Mouse (Mus musculus): Measurements from ENCODE around the gene Glg1.

DNA sequence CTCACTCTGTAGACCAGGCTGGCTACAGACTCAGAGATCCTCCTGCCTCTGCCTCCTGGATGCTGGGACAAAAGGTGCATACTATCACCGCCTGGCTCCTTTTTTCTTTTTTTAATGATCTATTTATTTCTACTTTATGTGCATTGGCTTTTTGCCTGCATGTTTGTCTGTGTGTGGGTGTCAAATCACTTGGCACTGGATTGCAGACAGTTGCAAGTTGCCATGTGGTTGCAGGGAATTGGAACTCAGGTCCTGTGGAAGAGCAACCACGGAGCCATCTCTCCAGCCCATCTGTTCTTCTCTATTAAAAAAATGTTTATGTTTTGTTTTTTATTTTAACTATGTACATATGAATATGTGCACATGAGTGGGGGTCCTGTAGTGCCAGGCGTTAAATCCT, 139.5 kb downstream of the Glg1 start:
- TF ChIP-seq CTCF (IDR thresholded peaks at IDR 0.05; ENCODE audit: low read depth, low read length), result no peak
- no peak for TF ChIP-seq POLR2A (IDR thresholded peaks at IDR 0.05; ENCODE audit: borderline replicate concordance, low read depth, low read length)

All from bone marrow macrophage, adult 2 months (primary cell).